Mouse (Mus musculus) natural killer cell, adult 2 months (primary cell): ENCODE results near the gene Pde10a.
A peak's percentile ranks its signal among the peaks of the same experiment; 100 is the strongest.

ENCODE experiments used
- DNase-seq, 2 experiments: peaks; one replicate each; pipeline ENCODE4 v3.0.0; 2022; ENCODE audit warnings: low spot score in 2 of 2

Pde10a gene

DNA sequence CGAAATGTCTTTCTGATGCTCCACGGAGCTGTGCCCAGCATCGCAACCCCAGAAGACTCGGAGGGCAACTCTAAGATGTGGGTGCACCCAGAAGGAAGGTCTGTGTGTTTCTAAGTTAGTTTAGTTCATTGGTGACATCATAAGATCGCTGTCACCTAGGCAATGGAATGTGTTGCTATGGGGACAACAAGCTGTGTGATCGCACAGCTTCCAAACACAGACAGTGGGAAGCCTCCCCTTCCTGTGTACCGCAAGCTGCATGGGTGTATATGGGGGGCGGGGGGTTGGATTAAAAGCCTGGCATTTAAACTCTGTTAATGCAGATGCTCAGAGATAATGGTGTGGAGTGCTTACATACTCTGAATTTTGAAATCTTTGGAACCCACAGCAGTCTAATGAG is 56.4 kb downstream of the Pde10a start:
- no peak for DNase-seq

DNA sequence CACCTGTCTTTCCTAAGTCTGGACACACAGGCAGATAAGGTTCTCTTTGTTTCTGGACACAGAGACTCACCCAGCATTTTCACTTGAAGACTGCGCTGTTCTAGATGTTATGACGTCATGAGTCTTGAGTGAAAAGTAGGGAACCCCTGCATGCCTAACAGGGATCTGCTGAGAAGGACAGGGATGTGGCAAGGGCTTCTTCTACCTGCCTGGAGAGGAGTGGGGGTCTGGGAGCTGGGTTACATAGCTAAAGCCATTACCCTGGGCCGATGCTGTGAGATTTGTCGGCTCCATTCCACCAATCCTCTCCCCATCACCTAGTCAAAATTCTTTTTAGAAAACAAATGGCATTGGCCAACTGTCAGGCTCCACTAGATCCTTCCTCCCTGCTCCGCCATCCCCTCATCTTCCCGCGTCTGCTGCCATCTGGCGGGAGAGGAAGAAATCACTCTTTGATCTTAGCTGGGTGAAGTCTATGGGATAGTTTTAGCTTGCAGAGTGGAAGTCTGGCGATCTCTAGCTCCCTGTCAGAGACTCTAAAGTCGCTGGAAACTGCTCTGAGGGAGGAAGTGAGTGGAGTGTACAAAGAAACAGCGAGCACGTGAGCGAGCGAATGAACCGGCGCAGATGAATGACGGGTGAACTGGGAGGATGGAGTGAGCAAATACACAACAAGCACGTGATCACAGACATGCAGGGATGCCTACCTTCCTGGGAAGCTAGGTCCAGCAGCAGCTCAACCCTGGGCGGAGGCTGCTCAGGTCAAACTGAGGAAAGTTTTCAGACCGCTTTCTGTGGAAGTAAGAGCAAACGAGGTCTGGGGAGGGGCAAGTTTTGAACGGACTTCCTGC is 67.5 kb downstream of the Pde10a start:
- peak; percentile 35 to 44 for DNase-seq

GRCm38 (mm10) chr17:8597790-8598189 is 72.6 kb downstream of the Pde10a start:
- peak; percentile 44 to 53 for DNase-seq

GRCm38 (mm10) chr17:8602976-8603375 is 77.8 kb downstream of the Pde10a start:
- no peak for DNase-seq

GRCm38 (mm10) chr17:8605921-8606320 is 80.7 kb downstream of the Pde10a start:
- no peak for DNase-seq

GRCm38 (mm10) chr17:8606695-8607094 is 81.5 kb downstream of the Pde10a start:
- DNase-seq, result no peak

DNA sequence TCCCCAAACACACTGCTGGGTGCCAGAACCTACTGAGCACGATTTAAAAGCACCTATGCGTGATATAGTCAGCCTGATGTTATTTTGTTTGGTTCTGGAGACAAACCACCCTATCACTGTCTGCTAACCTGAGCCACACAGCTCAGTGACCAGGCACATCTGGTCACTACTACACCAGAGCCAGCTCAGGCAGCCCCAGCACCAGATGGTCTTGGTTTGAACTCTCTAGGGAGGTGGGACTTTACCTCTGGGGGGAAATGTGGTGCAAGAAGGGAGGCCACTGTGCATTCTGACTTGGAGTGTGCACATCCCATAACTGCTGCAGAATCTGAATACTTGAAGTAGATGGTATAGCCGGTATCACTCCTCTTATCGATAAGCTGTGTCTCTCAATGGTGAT is 86.7 kb downstream of the Pde10a start:
- DNase-seq, result no peak

DNA sequence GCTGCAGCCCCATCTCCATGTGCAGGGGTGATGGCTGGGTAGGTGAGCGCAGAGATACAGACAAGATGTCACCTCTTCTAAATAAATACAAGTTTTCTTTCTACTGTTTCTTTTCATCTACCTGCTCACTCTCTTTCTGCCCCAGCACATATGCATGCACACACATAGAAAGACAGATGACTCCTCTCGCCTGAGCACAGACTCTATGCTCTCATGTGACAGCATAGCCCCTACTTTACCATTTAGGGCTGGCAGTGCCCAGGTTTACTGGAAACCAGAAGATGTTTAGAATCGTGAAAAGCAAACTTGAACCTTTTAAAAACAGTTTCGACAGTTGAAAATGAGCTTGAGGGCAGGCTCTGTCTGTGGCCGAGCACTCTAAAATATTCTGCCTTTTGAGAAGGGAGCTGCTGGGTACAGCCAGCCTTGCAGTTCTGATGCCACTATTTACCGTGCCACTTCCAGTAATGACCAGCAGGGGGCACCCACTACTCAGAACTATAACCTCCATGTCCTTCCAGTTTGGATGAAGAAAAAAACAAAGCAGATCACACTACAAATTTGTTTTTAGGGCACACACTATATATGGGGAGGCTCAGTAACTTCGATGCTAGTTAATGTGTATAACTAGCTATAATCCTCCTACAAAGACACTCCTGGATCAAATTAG is 88.8 kb downstream of the Pde10a start:
- DNase-seq, result peak; percentile 26 to 52

DNA sequence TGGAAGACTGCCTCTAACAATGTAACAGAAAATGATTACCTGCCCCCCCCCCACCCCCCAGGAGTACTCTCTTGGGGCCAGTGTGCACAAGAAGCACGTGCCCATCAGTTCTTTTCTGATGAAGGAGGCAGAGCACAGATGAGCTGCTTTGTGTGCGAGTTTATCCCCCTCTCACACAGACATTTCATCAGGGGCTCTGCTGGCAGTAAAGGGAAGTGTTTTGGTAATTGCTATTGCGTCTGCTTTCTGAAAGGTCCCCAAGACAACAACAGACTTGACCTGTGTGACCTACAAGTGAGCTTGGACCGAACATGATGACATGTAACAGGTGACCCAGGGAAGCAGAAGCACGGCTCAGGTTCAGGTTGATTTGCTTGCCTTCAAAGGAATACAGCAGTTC is 95.2 kb downstream of the Pde10a start:
- DNase-seq, result no peak

- DNase-seq, result no peak
Observed at GRCm38 (mm10) chr17:8621105-8621504, 95.9 kb downstream of the Pde10a start.

DNA sequence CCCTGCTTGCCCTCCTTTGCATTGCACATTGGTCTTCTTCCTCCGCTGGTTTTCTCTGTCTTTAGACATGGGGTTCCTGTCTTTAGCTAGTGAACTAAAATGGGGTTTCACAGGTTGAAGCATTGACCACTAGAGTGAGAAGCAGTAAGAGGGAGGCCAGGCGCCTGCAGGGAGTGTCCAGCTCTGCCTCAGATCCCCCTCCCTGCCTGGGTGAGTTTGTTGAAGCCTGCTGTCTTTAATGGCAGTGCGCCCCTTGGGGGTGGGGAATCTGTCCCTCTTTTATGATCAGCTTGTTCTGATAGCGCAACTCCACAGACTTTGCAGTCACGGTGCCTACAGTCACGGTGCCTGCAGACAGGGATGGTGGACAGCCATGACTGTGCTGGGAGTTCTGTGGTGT is 96.7 kb downstream of the Pde10a start:
- no peak for DNase-seq

DNA sequence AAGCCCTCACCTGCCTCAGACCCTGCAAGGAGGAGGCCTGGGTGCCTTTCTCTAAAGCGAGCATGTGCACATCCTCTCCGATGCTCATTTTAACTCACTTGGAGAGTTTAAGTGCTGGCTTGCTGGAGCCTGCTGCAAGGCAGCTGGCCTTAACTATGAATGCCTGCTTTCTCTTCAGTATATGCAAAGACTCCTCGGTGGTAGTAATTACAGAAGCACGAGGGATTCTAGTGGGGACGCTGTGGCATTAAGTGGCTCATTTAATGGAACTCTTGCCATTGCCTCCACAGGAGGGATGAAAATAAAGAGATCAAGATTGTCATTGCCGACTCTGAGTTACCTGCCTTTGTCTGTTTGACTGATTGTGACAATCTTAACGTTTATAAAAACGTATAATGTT is 101.2 kb downstream of the Pde10a start:
- no peak for DNase-seq

- no peak for DNase-seq
Observed at GRCm38 (mm10) chr17:8631701-8632100, 106.5 kb downstream of the Pde10a start.

- no peak for DNase-seq
Observed at GRCm38 (mm10) chr17:8633596-8633995, 108.4 kb downstream of the Pde10a start.

- DNase-seq, result no peak
Observed at GRCm38 (mm10) chr17:8634476-8634875, 109.3 kb downstream of the Pde10a start.

- DNase-seq, result no peak
Observed at GRCm38 (mm10) chr17:8636231-8636630, 111.1 kb downstream of the Pde10a start.

- DNase-seq, result no peak
Observed at GRCm38 (mm10) chr17:8636691-8637090, 111.5 kb downstream of the Pde10a start.

DNA sequence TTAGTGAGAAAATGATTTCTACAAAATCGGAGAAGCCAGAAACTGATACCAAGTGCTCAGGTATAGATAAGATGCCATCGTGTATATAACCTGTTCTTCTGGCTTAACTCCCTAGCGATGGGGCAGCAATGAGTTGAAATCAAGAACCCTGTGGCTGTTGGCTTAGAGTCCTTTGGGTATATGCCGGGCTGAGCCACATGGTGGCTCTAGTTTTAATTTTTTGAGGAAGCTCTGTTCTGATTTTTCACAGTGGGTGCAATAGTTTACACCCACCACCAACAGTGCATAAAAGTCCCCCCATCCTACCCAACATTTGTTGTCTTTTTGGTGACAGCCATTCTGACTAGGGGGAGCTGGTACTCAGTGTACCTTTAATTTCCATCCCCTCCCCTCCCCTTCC is 112.0 kb downstream of the Pde10a start:
- no peak for DNase-seq

GRCm38 (mm10) chr17:8639703-8640380 is 114.7 kb downstream of the Pde10a start:
- no peak for DNase-seq

GRCm38 (mm10) chr17:8640741-8641480 is 115.7 kb downstream of the Pde10a start:
- no peak for DNase-seq

- DNase-seq, result no peak
Observed at GRCm38 (mm10) chr17:8641491-8641890, 116.3 kb downstream of the Pde10a start.

DNA sequence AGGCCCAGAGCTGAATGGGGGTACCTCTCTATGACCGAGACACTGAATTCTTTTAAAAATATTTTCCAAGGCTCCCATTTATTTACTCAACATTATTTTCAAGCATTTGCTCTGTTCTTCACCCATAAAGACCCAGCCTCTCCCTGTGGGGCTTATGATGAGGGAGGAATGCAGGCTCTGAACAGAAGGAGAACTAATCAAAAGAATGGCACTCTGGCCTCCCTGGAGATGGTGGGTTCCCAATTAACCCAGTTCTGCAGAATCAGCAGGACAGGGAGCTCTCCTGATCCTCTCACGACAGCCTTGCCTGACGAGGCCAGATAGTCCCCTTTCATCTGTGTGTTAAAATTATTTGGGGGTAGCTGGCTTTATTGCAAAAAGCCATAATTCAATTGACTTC is 117.2 kb downstream of the Pde10a start:
- no peak for DNase-seq
